Mouse (Mus musculus) gastrocnemius, postnatal 14 days (tissue): ENCODE measurements at regions not wholly inside any gene's neighbourhood (a gene's known extent, or its start where the extent isn't known, plus 50 kb on each side); places are given as distances from the start of the nearest gene placed in this dataset.
A peak's percentile ranks its signal among the peaks of the same experiment; 100 is the strongest.

Experiments used
- DNase-seq: peaks from one replicate; pipeline ENCODE4 v3.0.0; 2021; ENCODE audit warnings: mixed read lengths
- intact Hi-C: fragments of 180-260 bp; cut with DNase I; formaldehyde crosslinking; loops from one replicate; pipeline ENCODE4 v1.15.1; 2025; ENCODE audit warnings: low total_unique reads

DNA sequence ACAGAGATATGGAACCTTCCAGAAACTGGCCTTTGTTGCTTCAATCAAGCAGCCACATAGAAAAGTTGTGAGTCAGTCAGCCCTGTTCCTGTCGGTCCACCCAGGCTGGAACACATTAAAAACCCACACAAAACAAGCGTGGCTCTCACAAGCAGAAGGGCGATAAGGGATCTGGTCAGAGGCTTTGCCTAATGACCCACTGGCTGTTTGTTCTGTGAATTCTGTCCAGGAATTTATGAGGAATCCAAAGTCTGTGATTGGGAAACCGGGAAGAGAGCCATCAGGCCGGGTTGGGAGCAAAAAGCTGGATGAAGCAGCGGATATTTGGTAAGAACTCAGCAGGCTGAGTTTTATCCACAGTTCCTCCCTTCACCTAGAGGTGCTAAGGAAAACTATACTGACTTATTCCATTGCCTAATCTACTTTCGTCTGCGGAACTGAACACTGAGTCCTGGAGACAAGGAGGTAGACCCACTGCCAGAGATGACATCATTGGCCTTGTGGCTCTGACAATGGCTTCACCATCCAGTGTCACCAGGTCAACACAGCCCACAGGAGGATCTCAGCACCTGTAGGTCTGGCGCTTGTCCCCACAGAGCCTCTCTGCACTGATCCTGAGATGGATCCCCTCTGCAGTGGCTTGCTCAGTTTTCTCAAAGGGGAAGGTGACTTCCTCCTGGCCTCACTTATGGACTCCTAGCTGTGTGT, 228.5 kb downstream of the Fam43a start:
- intact Hi-C loops = no loop called here
- peak; percentile 62 for DNase-seq

DNA sequence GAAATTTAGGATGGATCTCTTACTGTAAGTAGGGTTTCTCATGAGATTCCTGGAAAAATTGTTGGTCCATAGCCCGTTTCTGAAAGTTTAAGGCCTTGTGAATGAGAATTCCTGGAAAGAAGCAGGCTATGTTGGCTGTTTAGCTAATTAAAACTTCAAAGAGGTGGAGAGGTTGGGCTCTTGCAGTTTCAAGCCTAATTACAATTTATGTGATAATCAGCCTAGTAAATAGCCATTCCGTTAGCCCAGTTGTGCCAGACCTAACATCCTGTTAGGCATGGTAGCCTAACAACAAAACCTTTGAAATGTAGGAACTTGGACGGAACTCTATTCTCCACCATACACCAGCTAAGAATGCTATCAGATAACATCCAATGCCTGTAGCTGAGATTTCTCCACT, 235.0 kb downstream of the Fam43a start:
- intact Hi-C loops = no loop called here
- DNase-seq = no peak

DNA sequence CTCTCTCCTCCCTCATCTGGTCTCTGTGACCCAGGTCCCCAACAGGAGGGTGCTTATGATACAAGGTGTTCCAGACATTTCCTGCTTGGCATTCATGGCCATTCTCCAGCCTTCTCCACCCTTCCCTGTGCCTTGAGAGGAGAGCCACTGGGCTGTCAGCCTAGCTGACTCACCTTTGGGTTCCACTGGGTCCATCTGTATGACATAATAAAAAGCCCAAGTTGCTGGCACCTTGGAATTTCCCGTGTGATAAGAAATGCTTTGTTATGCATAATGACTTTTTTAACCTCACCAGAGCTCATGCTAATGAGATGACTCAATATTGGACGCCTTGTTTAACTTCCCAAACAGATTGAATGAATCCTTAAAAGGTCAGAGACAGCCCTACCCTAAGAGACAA, 236.2 kb downstream of the Fam43a start:
- DNase-seq = no peak
- intact Hi-C loops = no loop called here

DNA sequence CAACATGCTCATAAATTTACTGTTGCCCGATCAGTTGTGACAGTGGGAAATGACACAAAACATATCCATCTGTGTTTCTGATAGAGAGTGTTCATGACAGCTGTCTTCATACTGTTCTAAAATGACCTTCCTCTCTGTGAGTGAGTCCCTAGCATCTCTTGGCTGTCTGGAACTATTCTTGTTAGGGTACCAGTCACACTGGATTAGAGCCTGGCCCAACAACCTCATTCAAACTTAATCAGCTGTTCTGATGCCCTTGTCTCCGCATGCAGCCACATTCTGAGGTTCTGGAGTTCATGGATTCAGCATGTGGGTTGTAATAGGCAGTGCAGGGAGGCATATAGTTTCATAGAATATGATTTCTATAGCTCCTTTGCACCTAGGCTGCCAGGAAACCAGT, 238.4 kb downstream of the Xxylt1 start:
- no peak for DNase-seq
- intact Hi-C loops = no loop called here

DNA sequence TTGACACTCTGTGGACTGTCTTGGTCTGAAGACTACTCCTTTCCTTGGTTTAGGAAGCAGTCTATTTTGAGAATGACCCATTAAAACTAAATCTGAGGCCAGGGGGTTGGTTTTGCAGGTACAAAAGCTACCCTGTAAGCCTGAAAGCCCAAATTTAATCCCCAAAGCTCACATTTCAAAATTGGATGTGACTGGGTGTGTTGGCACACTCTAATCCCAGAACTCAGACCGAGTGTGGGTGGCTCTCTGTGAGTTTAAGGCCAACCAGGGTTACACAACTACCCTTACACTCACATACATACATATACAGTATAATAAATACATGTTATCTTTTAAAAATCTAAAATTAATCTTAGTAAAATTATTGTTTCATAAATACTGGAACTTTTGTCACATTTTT, 228.6 kb downstream of the Xxylt1 start:
- intact Hi-C loops = no loop called here
- DNase-seq = no peak

DNA sequence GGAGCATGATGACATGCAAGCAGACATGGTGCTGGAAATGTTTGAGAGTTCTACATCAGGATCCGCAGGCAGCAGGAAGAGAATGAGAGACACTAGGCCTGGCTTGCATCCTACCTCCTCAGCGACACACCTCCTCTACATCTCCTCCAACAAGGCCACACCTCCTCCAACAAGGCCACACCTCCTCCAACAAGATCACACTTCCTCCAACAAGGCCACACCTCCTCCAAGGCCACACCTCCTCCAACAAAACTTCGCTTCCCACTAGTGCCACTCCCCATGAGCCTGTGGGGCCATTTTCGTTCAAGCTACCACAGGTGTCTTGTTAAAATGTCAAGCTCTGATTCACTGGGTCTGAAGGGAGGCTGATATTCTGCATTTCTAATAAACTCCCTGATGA, 226.5 kb downstream of the Xxylt1 start:
- intact Hi-C loops = no loop called here
- no peak for DNase-seq

DNA sequence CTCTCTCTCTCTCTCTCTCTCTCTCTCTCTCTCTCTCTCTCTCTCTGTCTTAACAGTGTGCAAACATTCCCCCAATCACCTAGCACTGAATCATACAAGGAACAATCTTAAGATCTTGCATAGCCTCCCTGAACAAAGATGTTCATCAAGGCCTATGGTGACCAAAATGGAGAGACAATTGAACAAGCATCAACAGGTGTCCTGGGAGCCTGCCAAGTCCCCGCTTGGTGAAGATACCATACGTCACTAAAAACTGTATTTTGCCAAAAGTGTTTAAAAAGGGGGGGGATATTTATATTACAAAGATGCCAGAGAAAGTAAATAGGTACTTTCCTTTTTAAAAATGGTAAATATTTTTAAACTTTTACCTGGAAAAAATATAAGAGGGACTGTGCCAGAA, 223.6 kb downstream of the Xxylt1 start:
- intact Hi-C loops = no loop called here
- no peak for DNase-seq

DNA sequence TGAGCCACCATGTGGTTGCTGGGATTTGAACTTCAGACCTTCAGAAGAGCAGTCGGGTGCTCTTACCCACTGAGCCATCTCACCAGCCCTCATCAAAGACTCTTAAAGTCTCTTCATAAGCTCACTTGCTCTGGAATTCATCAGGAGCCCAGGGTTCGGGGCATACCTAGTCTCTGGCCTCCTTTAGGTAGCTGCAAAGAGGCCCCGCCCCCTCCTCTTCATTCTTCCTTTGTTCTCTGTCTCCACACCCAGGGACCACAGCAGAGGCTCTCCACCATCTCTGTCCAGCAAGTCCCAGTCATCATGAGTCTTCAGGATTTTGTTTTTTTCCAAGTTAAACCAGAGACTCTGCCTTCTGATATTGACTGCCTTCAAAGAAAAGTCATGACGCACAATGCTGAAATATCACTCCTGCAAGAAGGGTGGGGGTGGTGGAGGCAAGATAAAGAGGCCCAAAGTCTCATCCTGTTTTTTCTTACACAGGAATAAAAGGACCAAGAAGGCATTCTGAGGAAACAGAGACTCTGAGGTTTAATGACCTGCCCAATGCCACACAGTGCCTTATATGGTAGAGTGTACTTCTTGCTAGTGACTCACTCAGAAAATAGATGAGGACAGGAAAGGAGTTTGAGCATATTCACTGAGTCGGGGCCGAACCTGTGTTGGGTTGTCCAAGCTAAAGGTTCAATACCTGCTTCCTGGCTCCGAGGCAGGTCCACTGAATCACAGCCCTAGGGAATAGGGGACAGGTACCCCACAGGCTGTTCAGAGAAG, 211.9 kb downstream of the Xxylt1 start:
- intact Hi-C loops = no loop called here

DNA sequence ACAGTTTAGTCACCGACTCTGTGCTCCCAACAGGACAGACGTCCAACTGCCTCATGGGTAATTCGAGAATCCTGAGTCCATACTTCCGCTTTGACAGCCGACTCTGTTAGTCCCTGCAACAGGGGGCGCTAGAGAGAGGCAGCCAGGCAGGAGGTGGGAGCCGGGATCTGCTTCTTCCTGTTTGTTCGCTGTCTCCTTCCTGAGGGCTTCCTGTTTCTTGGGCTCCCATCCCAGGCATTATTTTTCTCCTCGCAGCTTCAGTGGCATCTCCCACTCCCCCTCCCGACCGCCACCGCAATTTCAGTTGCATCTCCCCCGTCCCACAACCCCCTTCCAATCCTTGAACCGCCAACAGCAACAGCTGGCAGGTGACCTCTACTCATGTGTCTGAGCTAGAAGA, 211.1 kb downstream of the Xxylt1 start:
- intact Hi-C loops = loop anchor here (10.0 kb wide), 1 partner anchor 275 kb away; the partner anchor contains the start of gene Fam43a
- DNase-seq = peak; percentile 60

More for the DNA sequence above, 211.9 kb downstream of the Xxylt1 start:
- DNase-seq = no peak

DNA sequence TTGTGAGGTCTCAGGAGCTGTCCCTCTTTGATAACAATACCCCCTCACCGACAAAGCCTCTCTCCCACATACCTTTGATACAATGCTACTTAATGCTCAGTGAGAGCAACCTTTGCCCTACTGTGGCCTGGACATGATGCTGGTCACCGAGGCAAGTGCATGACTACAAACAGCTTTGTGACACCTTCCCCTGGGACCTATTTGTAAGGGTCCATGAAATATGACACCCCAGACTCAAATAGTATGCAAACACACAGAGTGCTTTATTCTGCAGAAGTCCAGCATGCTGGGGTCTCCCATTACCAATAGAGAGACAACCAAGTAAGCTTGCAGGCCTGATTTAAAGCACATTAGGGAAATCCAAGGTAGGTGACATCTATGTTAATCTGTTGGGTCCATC, 210.6 kb downstream of the Xxylt1 start:
- no peak for DNase-seq
- intact Hi-C loops = loop anchor here (10.0 kb wide), 1 partner anchor 276 kb away; the partner anchor contains the start of gene Fam43a

DNA sequence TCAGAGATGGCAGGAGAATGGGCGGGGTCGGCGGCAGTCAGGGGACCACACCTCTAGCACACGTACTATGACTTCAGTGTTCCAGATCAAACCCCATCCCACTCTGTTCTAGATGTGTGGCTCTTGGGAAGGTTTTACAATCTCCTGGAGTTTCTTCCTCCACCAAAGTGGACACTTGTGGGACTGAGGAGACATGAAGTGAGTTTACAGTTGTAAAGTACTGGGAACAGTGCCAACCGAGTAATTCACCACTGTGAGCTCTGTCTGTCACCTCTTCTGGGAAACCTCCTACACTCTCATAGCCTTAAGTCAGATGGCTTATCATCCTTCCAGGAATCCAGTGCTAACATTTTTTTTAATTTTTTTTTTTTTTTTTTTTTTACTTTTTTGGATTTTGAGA, 209.1 kb downstream of the Xxylt1 start:
- no peak for DNase-seq
- intact Hi-C loops = loop anchor here (10.0 kb wide), 1 partner anchor 277 kb away; the partner anchor contains the start of gene Fam43a

DNA sequence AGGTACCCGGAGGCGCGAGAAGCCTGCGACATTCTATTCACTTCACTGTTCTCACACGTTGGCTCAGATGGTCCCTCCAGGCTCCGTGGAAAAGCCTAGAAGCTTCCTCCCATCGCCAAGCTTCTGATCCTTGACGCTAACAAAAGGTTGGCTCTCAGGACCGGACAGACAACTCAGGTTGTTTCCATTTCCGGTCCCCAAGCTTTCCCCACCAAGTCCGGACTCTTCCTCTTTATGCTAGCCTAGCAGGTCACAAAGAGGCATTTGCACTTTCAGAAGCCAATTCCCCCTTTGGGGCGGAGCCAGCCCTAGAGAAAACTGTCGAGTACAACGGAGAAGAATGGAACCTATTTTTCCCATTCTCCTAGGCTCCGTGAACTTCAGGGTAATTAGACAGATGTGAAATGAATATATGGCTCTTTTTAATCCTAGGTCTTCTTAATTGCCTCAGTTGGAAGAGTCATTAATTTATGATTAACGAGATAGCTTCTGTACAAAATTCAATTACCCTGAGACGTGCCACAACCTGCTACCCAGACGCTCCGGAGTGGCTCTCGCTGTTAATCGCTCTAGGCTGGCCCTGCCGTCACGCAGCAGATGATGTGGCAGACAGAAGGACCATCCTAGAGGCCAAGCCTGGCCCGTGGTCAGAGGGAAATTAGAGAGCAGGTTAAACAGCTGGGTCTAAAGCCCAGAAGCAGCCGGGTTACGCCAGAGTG, 207.6 kb downstream of the Xxylt1 start:
- DNase-seq = peak; percentile 73
- intact Hi-C loops = loop anchor here (10.0 kb wide), 1 partner anchor 279 kb away; the partner anchor contains the start of gene Fam43a

DNA sequence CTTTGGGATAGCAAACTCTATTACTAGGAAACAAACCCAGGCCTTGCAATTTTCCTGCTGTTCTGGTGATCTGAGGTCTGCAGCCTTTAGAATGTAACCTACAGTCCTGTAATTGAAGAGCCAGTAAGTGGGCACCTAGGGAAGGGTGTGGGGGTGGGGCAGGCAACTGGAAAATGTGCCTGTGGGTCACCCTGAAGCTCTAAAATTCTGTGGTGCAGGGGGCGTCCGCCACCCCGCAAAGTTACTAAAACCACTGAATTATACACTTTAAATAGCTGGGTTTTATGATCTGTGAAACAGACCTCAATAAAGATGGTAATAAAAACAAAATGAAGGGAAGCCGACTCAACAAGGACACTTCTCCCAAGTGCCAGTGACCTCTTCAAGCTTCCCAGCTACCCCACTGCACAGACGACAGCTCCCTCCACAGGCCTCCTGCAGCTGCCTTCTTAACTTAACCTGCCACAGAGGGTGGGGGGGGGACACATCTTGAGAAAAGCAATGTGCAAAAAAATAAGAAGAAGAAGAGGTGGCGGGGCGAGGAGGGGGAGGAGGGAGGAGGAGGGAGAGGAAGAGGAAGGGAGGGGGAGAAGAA, 205.9 kb downstream of the Xxylt1 start:
- intact Hi-C loops = loop anchor here (10.0 kb wide), 1 partner anchor 281 kb away; the partner anchor contains the start of gene Fam43a
- no peak for DNase-seq

DNA sequence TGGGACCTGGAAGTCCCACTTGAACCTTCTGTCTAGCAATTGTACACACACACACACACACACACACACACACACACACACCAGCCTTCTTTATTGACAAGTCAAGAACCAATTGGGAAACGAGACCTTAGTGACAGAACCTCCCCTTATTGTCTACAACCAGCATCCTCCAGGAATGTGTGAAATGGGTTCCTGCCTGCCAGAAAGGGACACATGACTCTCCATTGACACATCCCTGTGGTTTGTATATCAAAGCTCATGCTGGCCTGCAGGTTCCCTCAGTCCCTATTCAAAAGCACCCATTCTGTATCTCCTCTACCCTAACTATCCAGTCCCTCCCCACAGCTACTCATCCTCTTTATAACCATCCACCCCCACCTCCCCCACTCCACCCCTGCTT, 202.4 kb downstream of the Xxylt1 start:
- intact Hi-C loops = loop anchor here (10.0 kb wide), 1 partner anchor 284 kb away; the partner anchor contains the start of gene Fam43a
- DNase-seq = no peak

DNA sequence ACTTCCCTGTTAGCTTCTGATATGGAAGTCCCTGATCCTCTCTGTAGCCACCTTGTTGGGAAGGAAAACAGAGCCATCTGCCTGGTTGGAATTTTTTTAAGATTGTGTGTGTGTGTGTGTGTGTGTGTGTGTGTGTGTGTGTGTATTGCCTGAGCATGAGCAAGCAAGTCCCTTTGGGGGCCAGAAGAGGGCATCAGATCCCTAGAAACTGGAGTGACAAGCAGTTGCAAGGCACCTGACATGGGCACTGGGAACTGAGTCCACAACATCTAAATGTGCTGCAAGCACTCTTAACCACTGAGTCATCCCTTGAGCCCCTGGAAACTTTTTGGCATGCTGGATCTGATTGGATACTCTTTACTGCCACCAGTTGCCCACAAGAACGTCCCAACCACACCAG, 201.4 kb downstream of the Xxylt1 start:
- no peak for DNase-seq
- intact Hi-C loops = loop anchor here (10.0 kb wide), 1 partner anchor 285 kb away; the partner anchor contains the start of gene Fam43a

DNA sequence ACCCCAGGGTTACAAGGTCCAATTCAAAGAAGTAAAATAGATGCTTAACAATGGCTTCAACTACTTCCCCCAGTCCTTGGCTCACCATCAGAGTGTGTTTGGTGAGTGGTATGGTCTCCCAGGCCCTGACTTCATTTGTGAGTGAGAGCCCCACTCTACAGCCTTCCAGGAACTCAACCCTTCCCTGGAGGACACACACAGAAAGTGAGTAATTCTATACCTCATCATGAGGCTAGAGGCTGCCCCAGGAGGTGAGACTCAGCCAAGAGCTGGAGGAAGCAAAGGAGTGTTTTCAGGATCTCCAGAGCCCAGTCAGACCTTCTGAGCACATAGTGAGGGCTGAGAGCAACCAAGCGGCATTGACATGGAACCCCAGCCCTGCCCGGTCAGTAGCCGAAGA, 200.6 kb downstream of the Xxylt1 start:
- no peak for DNase-seq
- intact Hi-C loops = no loop called here

DNA sequence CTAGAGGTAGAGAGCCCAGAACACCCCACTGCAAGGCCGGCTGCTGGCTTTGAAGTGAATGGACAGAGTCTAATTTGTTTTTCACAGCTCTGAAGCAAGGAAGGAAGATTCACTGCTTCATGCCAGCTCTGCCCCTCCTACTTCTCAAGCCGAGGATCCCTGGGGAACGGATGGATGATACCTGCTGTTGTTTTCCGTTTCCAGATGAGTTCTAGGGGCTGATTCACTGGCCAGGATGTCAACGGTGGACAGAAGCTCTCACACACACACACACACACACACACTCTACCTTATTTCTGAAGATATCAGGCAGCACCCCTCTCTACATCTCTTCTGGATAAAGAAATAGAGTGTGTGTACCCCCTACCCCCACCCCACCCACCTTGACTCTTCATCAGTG, 200.0 kb downstream of the Xxylt1 start:
- DNase-seq = no peak
- intact Hi-C loops = no loop called here

DNA sequence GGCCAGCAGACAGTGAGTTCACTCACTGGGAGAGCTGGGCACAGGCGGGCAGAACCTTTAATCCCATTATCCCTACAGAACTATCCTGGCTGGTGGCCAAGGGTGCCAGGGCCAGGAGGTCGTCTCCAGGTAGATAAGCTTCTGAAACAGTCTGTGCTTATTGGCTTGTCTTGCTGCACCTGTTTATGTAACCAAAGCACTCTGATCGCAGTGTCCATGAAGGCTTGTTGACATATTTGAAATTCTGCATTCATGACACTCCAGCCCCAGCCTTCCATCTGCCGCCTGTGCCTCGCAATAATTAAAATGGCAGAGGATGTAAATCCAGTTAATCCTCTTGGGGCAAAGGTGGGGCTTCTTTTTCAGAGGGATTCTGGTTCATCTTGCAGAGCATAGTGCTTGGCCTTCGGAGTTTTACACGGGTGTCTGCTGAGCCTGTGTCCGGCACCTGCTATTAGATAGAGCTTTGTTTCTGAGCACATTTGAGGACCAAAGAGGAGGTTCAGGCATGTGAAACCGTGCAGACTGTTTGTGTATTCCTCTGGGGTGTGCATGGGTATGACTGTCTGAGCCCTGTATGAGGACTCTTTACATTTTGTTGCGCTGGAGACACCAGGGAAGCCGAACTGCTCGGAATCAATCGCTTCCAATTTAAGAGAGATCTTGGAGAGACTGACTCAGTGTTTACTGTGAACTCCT, 197.6 kb downstream of the Xxylt1 start:
- intact Hi-C loops = no loop called here
- no peak for DNase-seq

DNA sequence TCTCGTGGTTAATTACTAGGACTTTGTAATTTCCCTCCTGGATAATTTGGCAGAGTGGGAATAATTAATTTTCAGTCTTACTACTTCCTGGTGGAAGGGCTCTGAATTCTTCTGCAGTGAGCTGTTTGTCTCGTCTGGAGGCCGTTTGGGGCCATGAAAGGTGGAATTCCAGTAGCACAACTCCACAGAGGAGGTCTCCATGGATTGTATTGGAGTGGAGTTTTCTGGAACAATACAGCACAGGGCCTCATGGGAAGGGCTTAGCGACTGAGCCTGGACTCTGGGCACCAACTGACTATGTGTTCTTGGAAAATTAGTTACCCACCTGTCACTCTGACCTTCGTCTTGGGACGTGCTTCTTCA, 197.1 kb downstream of the Xxylt1 start:
- no peak for DNase-seq
- intact Hi-C loops = no loop called here
